Mouse (Mus musculus): ENCODE data around the gene Hspa12b.

- TF ChIP-seq CTCF (IDR thresholded peaks at IDR 0.05; ENCODE audit: low read depth, low read length): no peak
- TF ChIP-seq GATA1 (IDR thresholded peaks at IDR 0.05; ENCODE audit: borderline replicate concordance, low read length): no peak
Measured at GRCm38 (mm10) chr2:131179990-131180587, 53.0 kb downstream of the Hspa12b start, which contains the start of gene Cenpb.

Data from G1E (cell line).